Mouse (Mus musculus) liver, adult 2 months (tissue): ENCODE data around the gene Ccdc134.
A peak's percentile ranks its signal among the peaks of the same experiment; 100 is the strongest.

Experiments used
- CTCF ChIP-seq: fragments of 200-500 bp; IDR thresholded peaks from 2 replicates; pipeline ENCODE4 v1.5.1; 2011; ENCODE audit warnings: low read depth, low read length, control low read depth
- POLR2A ChIP-seq: fragments of 200-500 bp; IDR thresholded peaks from 2 replicates; pipeline ENCODE4 v1.6.1; 2011; ENCODE audit warnings: low read length, control low read depth; ENCODE audit not compliant: insufficient read depth; ENCODE audit errors: extremely low read depth

- TF ChIP-seq CTCF = peak; percentile 82
- no peak for TF ChIP-seq POLR2A
Observed at GRCm38 (mm10) chr15:82138565-82138964, 10.8 kb downstream of the Ccdc134 start.
